Mouse (Mus musculus) CD4-positive, CD25-positive, alpha-beta regulatory T cell, adult 4 months (primary cell): ENCODE measurements at regions not wholly inside any gene's neighbourhood (a gene's known extent, or its start where the extent isn't known, plus 50 kb on each side); places are given as distances from the start of the nearest gene placed in this dataset.
"Not testable (repeated sequence)": the region's sequence is repeated elsewhere in the genome, so short reads cannot be mapped to it uniquely, and the experiment has no call there.

ENCODE experiments used
- ATAC-seq: one replicate; pipeline ENCODE4 v1.8.0; 2017

DNA sequence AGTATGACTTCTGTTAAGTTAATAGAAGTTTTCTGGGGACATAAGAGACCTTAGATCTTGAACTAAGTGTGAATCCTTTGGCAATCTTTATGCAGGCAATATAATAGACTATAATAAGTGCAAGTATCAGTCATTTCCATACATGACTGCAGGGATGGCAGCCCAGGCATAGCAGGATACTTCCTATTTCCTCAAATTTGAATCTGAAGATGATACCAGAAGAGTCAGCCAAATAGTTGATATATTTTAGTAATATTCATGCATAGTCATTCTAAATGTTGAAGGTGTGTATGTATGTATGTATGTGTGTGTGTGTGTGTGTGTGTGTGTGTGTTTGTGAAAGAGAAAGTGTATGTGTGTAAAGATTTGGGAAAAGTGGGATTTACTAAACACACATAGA, 64.3 kb downstream of the Prl2c2 start:
- not testable (repeated sequence) for ATAC-seq

DNA sequence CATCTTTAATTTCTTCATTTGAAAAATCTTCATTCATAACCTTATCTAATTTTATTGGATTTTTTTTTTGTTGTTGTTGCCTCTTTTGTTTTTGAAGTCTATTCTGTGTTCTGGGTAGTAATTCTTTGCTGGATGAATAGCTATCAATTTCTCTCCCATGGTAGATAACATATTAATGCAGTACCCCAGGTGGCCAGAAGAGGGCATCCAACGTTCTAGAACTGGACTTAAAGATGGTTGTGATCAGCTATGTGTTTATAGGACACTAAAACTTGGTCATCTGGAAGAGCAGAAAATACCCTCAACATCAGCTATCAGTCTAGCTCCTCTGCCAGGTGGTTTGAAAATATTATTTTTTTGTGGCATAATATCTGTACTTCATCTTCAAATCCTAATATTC, 70.1 kb downstream of the Prl2c2 start:
- ATAC-seq = not testable (repeated sequence)

DNA sequence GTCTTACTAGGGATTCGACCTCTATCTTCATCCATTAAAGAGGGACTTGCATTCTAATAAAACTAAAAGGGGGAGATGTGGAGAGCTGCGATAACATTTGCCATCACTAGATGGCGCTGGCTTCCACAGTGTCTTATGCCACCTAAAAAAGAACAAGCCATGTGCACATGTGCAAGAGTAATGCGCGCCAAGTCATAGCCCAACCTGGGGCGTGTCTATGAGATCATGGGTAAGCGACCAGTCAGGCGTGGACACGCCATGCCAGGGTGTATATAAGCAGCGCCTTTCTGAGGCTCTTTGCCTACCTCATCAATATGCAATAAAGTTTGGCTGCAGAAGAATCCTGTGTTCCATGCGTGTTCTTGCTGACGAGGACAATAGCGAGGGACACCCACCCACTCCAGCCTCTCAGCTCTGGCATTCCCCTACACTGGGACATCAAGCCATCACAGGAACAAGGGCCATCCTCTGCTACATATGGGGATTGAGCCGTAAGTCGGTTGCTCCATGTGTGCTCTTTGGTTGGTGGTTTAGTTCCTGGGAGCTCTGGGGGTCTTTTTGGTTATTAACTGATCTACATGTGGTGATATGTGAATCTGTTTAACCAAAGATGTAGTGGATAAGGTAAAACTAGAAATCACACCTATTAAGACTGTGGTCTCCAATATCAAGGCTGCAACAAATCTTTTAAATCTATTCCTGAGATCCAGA, 73.1 kb downstream of the Prl2c2 start:
- ATAC-seq = not testable (repeated sequence)

DNA sequence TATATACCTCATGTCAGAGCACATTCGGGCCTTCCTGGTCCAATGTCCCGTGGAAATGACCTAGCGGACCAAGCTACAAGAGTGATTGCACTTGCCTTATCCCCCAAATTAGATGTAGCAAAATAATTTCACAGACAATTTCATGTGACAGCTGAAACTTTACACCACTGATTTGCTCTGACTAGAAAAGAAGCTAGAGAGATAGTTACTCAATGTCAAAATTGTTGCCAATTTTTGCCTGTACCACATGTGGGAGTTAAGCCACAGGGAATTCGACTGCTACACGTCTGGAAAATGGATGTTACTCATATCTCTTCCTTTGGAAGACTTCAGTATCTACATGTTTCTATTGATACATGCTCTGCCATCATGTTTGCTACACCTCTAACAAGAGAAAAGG, 74.6 kb downstream of the Prl2c2 start:
- no peak for ATAC-seq

DNA sequence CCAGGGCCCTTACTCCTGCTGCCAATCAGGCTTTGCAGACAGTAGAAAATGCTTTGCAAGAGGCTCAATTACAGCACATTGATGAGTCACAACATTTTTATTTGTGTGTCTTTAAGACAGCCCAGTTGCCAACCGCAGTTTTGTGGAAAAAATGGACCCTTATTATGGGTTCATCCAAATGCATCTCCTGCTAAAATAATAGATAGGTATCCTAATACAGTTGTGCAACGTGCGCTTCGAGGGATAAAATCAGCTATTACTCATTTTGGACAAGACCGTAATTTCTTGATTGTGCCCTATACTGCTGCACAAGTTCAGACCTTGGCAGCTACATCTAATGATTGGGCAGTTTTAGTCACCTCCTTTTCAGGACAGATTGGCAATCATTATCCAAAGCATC, 75.4 kb downstream of the Prl2c2 start:
- ATAC-seq = no peak

DNA sequence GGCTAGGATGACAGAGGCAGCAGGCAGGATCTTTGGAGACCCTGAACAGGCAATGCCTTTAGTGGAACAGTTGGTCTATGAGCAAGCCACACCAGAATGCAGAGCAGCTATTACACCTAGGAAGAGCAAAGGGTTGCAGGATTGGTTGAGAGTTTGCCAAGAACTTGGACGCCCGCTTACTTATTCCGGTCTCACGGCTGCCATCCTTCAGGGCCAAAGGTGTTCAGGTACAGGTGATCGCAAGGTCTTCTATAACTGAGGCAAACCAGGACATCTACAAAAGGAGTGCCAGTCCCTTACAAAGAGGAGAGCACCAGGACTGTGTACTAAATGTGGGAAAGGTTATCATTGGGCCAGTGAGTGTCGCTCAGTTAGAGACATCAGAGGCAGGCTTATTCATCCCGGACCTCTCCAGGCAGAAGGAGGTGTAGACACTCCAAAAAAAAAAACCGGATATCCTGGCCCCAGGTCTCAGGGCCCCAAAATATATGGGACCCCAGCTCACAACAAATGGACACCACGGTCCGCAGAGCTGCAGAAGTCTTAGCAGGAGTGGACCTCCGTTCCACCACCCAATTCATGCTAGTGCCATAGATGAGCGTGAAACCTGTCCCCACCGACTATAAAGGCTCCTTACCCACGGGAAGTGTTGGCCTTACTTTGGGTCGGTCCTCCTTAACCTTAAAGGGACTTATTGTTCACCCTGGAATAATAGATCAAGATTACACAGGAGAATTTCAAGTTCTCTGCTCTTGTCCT, 77.4 kb downstream of the Prl2c2 start:
- ATAC-seq = no peak

DNA sequence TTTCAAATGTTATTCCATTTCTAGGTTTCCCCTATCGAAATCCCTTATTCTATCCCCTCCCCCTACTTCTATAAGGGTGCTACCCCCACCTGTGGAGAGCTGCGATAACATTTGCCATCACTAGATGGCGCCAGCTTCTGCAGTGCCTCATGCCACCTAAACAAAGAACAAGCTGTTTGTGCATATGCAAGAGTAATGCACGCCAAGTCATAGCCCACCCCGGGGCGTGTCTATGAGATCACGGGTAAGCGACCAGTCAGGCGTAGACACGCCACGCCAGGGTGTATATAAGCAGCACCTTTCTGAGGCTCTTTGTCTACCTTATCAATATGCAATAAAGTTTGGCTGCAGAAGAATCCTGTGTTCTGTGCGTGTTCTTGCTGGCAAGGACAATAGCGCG, 79.6 kb downstream of the Prl2c2 start:
- no peak for ATAC-seq

DNA sequence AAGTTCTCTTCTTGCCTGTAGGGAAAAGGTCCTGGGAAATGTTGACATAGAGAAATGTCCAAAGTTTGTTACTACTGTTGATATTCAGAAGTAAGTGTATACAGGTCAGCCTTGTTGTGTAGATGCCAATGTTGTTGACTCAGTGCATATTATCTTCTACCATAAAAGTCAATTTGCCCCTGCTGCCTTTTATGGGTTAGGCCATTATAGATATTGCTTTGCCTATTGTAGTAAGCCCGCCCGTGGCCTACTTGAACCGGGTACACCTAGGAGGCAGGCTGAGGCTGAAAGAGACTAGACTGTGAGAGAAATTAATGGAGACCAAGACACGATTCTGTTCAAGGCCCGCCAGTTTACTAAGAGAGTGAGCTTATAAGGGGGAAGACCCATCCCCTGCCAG, 92.3 kb downstream of the Prl2c2 start:
- no peak for ATAC-seq

DNA sequence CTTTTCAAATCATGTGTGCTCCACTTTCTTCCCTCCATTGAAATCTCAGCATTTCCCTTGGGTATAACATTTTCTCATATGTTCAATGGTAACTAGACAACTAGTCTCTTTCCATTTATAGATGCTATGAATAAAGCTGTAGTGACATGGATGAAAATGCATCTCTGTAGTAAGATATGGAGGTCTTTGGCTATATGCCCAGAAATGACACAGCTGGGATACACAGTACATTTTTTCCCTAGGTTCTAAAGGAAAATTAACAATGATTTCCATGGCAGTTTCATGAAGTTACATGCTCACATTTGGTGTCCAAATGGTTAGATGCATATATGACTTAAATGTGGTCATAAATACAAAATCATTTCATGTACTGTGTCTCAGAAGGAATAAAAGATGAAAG, 99.0 kb downstream of the Prl2c2 start:
- no peak for ATAC-seq

DNA sequence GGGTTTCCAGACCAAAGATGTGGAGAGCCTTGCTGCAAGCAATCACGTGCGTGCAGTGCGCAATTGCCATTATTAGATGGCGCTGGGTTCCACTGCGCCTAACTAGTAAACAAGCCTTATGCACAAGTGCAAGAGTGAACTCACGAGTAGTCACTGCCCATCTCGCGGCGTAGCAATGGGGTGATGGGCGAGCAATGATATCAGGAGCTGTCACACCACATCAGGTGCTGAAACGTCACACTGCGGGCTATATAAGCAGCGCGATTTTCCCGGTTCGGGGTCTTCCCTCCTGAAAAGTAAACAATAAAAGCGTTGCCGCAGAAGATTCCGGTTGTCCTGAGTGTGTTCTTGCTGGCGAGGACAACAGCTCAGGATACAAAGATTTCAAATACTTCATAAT, 89.8 kb upstream of the Prl2c3 start:
- not testable (repeated sequence) for ATAC-seq

DNA sequence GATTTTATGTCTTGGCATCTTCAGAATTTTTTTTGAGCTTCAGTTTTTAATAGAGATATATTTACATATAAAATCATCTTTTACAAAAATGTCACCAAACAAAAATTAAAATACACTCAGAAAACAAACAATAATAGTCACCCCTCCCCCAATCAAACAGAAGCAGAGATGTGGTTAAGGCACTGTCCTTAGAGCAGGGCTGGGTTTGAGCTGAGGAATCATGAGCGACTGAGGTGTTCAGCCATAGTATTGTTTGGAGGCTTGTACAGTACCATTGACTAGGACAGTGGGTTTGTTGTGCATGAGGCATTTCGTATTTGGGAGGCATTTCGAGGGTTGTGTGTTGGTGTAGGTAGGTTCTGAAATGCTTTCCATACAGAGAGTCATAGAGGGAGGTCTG, 79.6 kb upstream of the Prl2c3 start:
- ATAC-seq = not testable (repeated sequence)

DNA sequence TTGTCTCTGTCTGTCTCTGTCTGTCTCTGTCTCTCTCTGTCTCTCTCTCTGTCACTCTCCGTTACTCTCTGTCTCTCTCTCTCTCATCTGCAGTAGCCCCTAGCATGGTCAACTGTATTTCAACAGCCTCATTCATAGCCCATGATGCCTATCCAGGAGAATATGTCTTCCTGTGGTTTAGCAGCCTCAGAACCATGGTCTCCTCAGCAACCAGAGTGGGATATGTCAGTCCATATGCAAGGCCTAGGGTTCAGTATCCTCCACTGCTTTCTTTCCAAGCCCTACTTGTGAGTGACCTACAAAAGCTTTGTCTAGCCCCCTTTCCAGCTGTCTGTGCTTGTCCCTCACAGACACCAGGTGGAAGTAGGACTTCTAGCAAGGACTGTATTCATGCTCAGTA, 65.1 kb upstream of the Prl2c3 start:
- not testable (repeated sequence) for ATAC-seq

DNA sequence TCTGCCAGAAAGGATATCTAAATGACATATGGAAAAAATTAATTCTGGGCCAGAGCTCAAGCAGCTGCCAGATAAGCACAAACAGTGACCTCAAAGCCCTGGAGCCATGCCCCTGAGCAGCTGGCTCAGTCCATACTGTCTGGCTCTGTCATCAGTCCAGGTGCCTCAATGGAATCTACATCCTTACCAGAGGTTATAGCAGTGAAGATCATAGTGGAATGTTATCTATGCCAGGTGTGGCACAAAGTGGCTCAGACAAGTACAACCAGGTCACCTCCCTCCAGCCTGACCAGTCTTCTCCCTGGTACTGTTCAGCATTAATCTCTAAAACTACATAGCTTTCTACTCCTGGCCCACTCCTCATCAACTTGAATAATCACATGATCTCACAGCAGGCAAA, 64.4 kb upstream of the Prl2c3 start:
- ATAC-seq = peak; percentile 20

DNA sequence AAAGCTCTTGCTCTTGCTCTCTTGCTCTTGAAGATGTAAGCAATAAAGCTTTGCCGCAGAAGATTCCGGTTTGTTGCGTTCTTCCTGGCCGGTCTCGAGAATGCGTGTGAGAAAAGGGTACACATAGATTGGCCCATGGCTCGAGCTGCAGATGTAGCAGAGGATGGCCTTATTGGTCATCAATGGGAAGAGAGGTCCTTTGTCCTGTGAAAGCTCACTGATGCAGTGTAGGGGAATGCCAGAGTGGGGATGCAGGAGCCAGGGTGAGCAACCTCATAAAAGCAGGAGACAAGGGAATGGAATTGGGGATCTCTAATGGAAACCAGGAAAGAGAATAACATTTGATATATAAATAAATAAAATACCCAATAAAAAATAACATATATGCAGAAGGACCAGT, 63.7 kb upstream of the Prl2c3 start:
- not testable (repeated sequence) for ATAC-seq

DNA sequence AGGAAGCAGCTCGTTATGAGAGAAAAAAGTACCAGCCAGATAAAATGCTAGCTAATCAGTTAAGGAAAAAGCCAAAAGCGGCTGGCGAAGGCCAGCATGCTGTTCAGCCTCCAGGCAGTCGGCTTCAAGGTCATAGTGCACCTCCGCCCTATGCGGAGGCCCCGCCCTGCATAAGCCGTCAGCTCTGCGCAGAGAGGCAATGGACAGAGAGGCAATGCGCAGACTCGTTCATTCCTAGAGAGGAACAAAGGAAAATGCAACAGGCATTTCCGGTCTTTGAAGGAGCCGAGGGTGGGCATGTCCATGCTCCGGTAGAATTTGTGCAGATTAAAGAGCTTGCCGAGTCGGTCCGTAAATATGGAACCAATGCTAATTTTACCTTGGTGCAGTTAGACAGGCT, 61.1 kb upstream of the Prl2c3 start:
- ATAC-seq = not testable (repeated sequence)

DNA sequence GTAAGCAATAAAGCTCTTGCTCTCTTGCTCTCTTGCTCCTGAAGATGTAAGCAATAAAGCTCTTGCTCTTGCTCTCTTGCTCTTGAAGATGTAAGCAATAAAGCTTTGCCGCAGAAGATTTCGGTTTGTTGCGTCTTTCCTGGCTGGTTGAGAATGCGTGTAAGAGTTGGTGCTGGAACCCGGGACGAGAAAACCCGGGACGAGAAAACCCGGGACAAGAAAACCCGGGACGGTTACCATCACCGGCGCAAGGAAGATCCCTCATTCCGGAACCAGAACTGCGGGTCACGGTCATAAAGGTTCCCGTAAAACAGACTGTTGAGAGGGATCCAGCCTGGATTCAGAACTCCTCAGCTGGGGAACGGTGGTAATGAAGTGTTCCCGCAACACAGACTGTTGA, 60.1 kb upstream of the Prl2c3 start:
- ATAC-seq = not testable (repeated sequence)
